Mouse (Mus musculus) frontal cortex, adult (tissue): ENCODE measurements around the gene March7.

Experiments
- ATAC-seq: cut with Nextera tagmentation; 2 replicates; pipeline ENCODE4 v1.9.2; 2017; ENCODE audit warnings: mild to moderate bottlenecking, moderate library complexity, mixed read lengths; ENCODE audit not compliant: low TSS enrichment

March7 gene

GRCm38 (mm10) chr2:60209703-60210651 is at the start of gene March7, which contains the start of gene Baz2b:
March7 (plus strand) TSS chr2:60209887.
Baz2b (minus strand) TSS chr2:60209839.
- ATAC-seq = peak; percentile 92

- ATAC-seq = no peak
Measured at GRCm38 (mm10) chr2:60163744-60164143, 45.9 kb upstream of the March7 start.

GRCm38 (mm10) chr2:60165679-60166078 is 44.0 kb upstream of the March7 start:
- ATAC-seq = no peak

- ATAC-seq = no peak
Measured at GRCm38 (mm10) chr2:60166878-60167277, 42.8 kb upstream of the March7 start.

GRCm38 (mm10) chr2:60171786-60172530 is 37.7 kb upstream of the March7 start:
- peak; percentile 34; the same call in 1 of the 2 replicates for ATAC-seq

- ATAC-seq = no peak
Measured at GRCm38 (mm10) chr2:60172531-60172914, 37.2 kb upstream of the March7 start.

- no peak for ATAC-seq
Measured at GRCm38 (mm10) chr2:60173190-60173589, 36.5 kb upstream of the March7 start.

- no peak for ATAC-seq
Measured at GRCm38 (mm10) chr2:60173595-60173994, 36.1 kb upstream of the March7 start.

- no peak for ATAC-seq
Measured at GRCm38 (mm10) chr2:60175078-60175477, 34.6 kb upstream of the March7 start.

- no peak for ATAC-seq
Measured at GRCm38 (mm10) chr2:60176087-60176486, 33.6 kb upstream of the March7 start.

GRCm38 (mm10) chr2:60177490-60177889 is 32.2 kb upstream of the March7 start:
- no peak for ATAC-seq

- no peak for ATAC-seq
Measured at GRCm38 (mm10) chr2:60181696-60182095, 28.0 kb upstream of the March7 start.

- no peak for ATAC-seq
Measured at GRCm38 (mm10) chr2:60196841-60197240, 12.8 kb upstream of the March7 start.

- no peak; the same call in 1 of the 2 replicates for ATAC-seq
Measured at GRCm38 (mm10) chr2:60200051-60200562, 9.6 kb upstream of the March7 start.

- ATAC-seq = peak; percentile 59; the same call in 1 of the 2 replicates
Measured at GRCm38 (mm10) chr2:60200667-60201066, 9.0 kb upstream of the March7 start.

GRCm38 (mm10) chr2:60202900-60203530 is 6.7 kb upstream of the March7 start:
- ATAC-seq = no peak

- no peak for ATAC-seq
Measured at GRCm38 (mm10) chr2:60203733-60204132, 6.0 kb upstream of the March7 start.

- ATAC-seq = no peak
Measured at GRCm38 (mm10) chr2:60204162-60204561, 5.5 kb upstream of the March7 start.

GRCm38 (mm10) chr2:60205795-60206194 is 3.9 kb upstream of the March7 start:
- no peak for ATAC-seq

GRCm38 (mm10) chr2:60209122-60209611 is 520 bp upstream of the March7 start:
- ATAC-seq = peak; percentile 55

GRCm38 (mm10) chr2:60210821-60211220 is 1.1 kb downstream of the March7 start:
- ATAC-seq = 0 out of 2 replicates have a peak, but pooled peaks have one; percentile 8

GRCm38 (mm10) chr2:60212488-60212887 is 2.8 kb downstream of the March7 start:
- no peak for ATAC-seq
